Mouse (Mus musculus) duodenum, adult 2 months (tissue): ENCODE measurements around the gene Rbms2. TPM values are rescaled to one million over a fixed set of nuclear protein-coding genes. Genes with fewer than 3 reads are reported as not detected.

Source experiments
- polyA plus RNA-seq: library from polyadenylated mRNA; depleted of rRNA; stranded (reverse); fragments of >200 nt; gene quantifications from 2 replicates; pipeline ENCODE4 v1.2.3, GENCODE M21; 2012; ENCODE audit warnings: low replicate concordance; rRNA removed

Gene Rbms2
- 38.0 and 39.4 TPM in 2 replicates for polyA plus RNA-seq

DNA sequence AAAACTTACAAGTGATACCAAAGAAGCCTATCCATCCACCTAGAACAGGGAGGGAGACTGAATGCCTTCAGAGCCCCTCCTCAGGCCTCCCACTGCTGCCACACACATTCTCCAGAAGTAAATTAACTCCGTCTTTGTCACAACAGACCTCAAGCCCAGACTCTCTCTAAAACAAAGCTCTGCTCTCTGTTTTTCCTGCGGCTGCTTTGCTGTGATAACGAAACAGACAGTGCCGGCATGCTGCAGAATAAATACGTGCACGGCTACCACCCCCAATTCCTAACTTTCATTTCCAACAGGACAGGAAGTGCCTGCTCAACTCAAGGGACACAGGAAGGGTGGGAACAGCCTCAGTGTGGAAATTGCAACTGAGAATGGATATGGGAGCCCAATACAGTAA is at the start of gene Rbms2:
Gene Rbms2, minus strand, starts transcription at position 309 of the 400 bp plus-strand sequence.

DNA sequence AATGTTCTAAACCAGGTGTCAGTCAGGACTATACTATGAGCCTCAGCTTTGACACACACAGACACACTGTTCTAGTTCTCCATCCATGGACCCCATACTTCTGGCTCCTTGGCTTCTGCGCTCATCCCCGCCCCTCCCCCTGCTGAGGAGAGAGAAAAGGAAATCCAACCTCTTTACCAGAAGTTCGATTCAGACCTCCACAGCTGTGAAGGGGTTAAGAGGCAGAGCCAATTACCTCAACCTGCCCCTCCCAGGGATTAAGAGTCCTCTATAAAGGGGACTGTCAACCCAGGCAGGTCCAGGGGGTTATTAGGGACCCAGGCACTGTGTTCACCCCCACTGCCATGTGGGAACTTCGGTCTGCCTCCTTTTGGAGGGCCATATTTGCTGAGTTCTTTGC is 45.4 kb upstream of the Rbms2 start, which contains the start of gene Mip:
Gene Mip, plus strand, starts transcription at position 301 of the 400 bp plus-strand sequence.

GRCm38 (mm10) chr10:128211390-128212108 is 31.5 kb upstream of the Rbms2 start, which contains the start of gene Spryd4:
Gene Spryd4, minus strand, starts transcription at chr10:128211807.

GRCm38 (mm10) chr10:128194024-128194550 is 14.0 kb upstream of the Rbms2 start, which contains the start of gene Gls2:
Gene Gls2, plus strand, starts transcription at chr10:128194457.

DNA sequence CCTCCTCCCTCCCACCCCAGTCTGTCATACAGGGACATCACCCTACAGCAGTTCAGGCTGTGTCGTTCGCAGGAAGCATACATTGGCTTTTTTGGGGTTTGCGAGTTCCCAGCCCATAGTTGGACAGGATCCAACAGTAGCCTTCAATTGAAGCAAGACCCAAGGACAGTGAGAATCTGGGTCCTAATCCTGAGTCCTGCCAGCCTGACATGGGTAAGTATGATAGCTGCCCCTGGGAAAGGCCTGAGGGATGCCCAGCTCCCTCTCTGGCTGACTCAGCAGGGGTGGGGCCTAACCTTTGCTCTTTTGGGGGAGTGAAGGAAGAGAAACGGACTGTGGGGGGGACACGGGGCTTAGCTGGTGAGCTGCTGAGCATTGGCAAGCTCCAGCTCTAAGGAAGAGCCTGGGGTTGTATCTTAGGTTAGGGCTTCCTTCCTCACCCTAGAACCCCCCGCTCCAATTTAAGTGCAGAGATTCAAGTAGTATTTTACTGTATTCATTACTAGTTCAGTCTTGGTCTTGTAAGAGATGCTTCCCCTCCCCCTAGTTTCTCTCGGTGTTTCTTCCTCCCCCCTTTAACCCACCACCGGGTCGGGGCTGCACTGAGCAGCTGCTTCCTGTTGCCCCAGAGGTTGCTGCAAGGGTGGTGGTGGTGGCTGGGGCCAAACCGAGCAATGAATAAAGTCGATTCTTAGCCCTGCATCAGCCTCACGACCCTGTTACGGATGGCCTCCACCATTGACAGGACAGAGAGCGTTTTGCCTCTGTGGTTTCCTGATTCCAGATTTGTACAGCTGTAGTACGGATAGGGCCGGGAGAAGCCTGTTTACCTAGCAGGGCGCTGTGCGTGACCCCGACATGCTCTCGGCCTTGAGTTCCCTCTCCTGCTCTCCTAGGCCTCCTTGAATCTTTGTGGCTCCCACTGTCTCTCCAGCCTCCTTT is 88.3 kb downstream of the Rbms2 start, which contains the start of gene Baz2a:
Gene Baz2a, plus strand, starts transcription at position 14 of the 942 bp plus-strand sequence.

GRCm38 (mm10) chr10:128082880-128083421 is 97.1 kb downstream of the Rbms2 start, which contains the start of gene Atp5b:
Gene Atp5b, plus strand, starts transcription at chr10:128083273.

Other genes with a start within 250 kb of the Rbms2 start
- 33.8 and 58.5 TPM in 2 replicates for gene Hsd17b6, start 172.7 kb downstream of the Rbms2 start, polyA plus RNA-seq
- gene Prim1, start 165.1 kb downstream of the Rbms2 start, polyA plus RNA-seq = 0.87 and 1.6 TPM in 2 replicates
- gene Naca, start 144.7 kb downstream of the Rbms2 start, polyA plus RNA-seq = 82.6 and 172 TPM in 2 replicates
- gene Ptges3, start 121.3 kb downstream of the Rbms2 start, polyA plus RNA-seq = 37.4 and 83.8 TPM in 2 replicates
- 6,260 and 7,330 TPM in 2 replicates for gene Atp5b, start 97.0 kb downstream of the Rbms2 start, polyA plus RNA-seq
- 18.9 and 20.4 TPM in 2 replicates for gene Baz2a, start 88.7 kb downstream of the Rbms2 start, polyA plus RNA-seq
- 8.7 and 12.3 TPM in 2 replicates for gene Gls2, start 14.2 kb upstream of the Rbms2 start, polyA plus RNA-seq
- gene Spryd4, start 31.5 kb upstream of the Rbms2 start, polyA plus RNA-seq = 8.0 and 8.8 TPM in 2 replicates
- not detected in 2 replicates for gene Mip, start 45.5 kb upstream of the Rbms2 start, polyA plus RNA-seq
- gene Timeless, start 51.8 kb upstream of the Rbms2 start, polyA plus RNA-seq = 1.1 and 1.8 TPM in 2 replicates
- gene Apon, start 73.8 kb upstream of the Rbms2 start, polyA plus RNA-seq = not detected in 2 replicates
- 0.07 TPM in 1 of 2 replicates, not detected in the other for gene Apof, start 88.4 kb upstream of the Rbms2 start, polyA plus RNA-seq
- 14.9 and 17.8 TPM in 2 replicates for gene Stat2, start 90.3 kb upstream of the Rbms2 start, polyA plus RNA-seq
- gene Il23a, start 118.5 kb upstream of the Rbms2 start, polyA plus RNA-seq = 0.09 TPM in 1 of 2 replicates, not detected in the other
- 11.9 and 15.5 TPM in 2 replicates for gene Pan2, start 123.0 kb upstream of the Rbms2 start, polyA plus RNA-seq
- 19.5 and 28.4 TPM in 2 replicates for gene Cnpy2, start 142.2 kb upstream of the Rbms2 start, polyA plus RNA-seq
- 297 and 431 TPM in 2 replicates for gene Cs, start 157.4 kb upstream of the Rbms2 start, polyA plus RNA-seq
- 16.2 and 26.7 TPM in 2 replicates for gene Coq10a, start 188.7 kb upstream of the Rbms2 start, polyA plus RNA-seq
- 11.3 and 18.5 TPM in 2 replicates for gene Ankrd52, start 196.8 kb upstream of the Rbms2 start, polyA plus RNA-seq
- 340 and 495 TPM in 2 replicates for gene Slc39a5, start 220.9 kb upstream of the Rbms2 start, polyA plus RNA-seq
- 23.4 and 29.3 TPM in 2 replicates for gene Nabp2, start 231.2 kb upstream of the Rbms2 start, polyA plus RNA-seq
- gene Rnf41, start 231.4 kb upstream of the Rbms2 start, polyA plus RNA-seq = 10.0 and 17.7 TPM in 2 replicates